Mouse (Mus musculus) adrenal gland, postnatal 10 days (tissue): ENCODE data around the gene Gna14. TPM values are rescaled to one million over a fixed set of nuclear protein-coding genes. Genes with fewer than 3 reads are reported as not detected.

ENCODE experiments used
- DNase-seq: peaks from one replicate; pipeline ENCODE4 v3.0.0; 2021; ENCODE audit warnings: mixed read lengths
- long read RNA-seq, 2 experiments: library from polyadenylated mRNA; stranded (forward); transcript quantifications; one replicate each; pipeline ENCODE4 v2.0.0; 2021
- total RNA-seq, 2 experiments: library from RNA; stranded (reverse); gene quantifications; 2 replicates each; pipeline ENCODE4 v1.2.3; 2021

Gna14 gene
- total RNA-seq, result 10 to 100 TPM; 17.6 to 29.1 TPM
- long read RNA-seq, experiment 1, transcript Gna14-201 (7 exons, 3,290 nt), result major isoform, 45 of 48 reads
- long read RNA-seq, experiment 1, partial matches to known transcripts, result 2 of 48 reads
- long read RNA-seq, experiment 1, other reads (novel, unspliced or antisense), result 1 of 48 reads
- long read RNA-seq, experiment 2, transcript Gna14-201 (7 exons, 3,290 nt), result major isoform, 25 of 29 reads
- long read RNA-seq, experiment 2, partial matches to known transcripts, result 3 of 29 reads
- long read RNA-seq, experiment 2, other reads (novel, unspliced or antisense), result 1 of 29 reads

DNA sequence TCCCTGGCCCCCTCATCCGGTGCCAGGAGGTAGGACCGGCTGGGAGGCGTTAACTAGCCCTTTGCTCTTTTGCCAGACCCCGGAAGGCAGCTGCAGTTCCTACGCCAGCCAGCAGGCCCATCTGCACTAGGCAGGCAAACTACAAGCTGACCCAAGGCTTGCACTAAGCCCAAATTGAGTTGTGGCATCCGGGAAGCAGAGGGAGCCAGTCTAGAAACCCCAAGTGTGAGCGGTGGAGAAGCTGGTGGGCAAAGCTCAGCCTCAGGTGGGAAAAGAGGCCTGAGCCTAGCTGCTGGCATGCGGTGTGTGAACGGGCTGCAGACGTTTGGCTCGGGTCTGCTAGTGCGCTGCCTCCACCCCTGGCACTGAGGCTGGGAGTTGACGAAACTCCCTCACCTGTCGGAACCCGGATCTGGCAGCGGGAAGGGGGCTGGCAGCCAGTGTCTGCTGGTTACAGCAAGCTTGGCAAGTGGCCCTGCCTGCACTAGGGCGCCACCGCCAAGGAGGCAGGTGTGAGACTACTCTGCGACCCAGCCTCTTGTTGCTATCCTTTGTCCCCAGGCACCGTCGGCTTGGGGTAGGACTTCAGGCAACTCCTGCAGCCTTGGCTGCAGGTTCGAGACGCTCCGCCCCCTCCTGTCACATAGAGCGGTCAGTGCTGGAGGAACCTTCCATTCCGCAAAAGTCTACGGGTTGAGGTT lies at the start of gene Gna14:
Gene Gna14 (plus strand): TSS at position 232 of the 701 bp plus-strand sequence.
- DNase-seq, result peak; percentile 82

GRCm38 (mm10) chr19:16386514-16386913 lies 49.0 kb upstream of the Gna14 start:
- DNase-seq, result peak; percentile 32

GRCm38 (mm10) chr19:16390192-16390795 lies 45.3 kb upstream of the Gna14 start:
- DNase-seq, result no peak

GRCm38 (mm10) chr19:16394381-16394780 lies 41.2 kb upstream of the Gna14 start:
- DNase-seq, result no peak

DNA sequence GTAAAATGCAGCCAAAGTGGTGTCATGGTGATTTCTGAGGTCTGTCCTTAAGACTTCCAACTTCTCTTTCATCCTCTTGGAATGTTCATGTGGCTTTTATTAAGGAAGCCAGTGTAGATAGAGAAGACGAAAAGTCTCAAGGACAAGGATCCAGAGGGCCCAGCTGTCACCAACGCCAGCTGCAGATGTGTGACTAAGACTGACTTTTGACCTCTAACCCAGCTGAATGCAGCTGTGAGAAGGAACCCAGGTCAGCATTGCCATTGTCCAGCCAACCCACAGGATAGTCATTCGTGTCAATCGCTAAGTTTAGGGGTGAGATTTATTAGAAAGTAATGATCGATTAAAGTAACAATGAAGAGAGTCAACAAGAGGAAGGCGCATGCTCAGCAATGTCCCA lies 32.5 kb upstream of the Gna14 start:
- DNase-seq, result no peak

DNA sequence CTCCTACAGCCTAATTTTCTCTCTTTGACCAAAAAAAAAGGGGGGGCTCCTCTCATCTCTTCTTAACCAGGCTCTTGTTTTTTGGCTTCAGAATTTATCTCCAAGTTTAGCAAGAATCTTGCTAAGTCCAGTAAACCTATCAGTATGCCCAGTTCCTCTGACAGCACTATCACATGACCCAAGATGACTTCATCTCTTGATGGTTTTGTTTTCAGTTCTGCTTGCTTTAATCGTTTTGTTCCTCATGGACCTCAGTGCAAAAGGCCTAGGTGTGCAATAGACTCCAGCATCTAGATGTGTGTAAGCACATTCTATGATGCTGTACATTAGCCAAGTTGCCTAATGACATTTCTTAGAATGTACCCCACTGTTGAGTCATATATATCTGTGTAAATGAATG lies 27.8 kb upstream of the Gna14 start:
- DNase-seq, result no peak

GRCm38 (mm10) chr19:16411302-16411701 lies 24.3 kb upstream of the Gna14 start:
- no peak for DNase-seq

DNA sequence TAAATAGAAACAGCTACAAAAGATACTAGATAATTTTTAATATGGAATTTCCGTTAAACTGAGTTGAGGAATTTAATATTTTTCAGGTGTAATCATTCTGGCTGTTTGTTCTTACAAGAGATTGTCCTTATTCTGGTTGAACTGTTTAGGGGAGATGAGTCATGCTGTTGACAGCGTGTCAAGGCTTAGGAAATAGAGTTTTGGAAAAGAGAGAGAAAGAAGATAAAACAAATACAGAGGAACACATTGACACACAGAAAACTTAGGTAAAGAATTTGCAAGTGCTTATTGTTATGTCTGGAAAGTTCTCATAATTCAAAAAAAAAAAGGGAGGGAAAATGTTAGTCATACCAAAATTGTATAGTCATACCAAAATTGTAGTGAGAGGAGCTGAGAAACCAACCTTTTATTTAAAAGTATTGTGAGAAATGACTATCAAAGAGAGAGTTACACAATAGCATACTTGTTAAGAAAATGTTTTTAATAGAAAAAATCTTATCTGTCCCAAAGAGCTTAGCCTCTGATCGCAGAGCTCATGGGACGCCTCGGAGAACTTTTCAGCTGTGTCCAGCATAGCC lies 17.4 kb upstream of the Gna14 start:
- no peak for DNase-seq

GRCm38 (mm10) chr19:16425596-16425995 lies 10.0 kb upstream of the Gna14 start:
- peak; percentile 55 for DNase-seq

GRCm38 (mm10) chr19:16431368-16431767 lies 4.2 kb upstream of the Gna14 start:
- DNase-seq, result no peak

DNA sequence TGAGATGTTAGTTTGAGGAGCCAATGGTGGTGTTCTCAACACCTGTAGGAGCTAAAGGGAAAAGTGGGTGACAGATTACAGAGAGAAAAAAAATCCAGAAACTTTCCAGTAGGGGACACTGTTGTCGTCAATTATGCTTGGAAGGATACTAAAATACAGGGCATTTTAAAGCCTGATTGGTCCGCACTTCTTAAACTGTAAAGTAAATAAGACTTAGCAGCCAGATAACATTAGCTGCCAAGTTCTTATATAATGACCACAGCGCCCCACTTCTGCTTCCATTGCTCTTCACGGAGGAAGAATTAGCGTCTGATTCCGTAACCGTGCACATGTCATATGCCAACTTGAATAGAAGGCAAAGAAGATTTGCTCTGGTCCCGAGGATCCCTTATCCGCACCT lies 683 bp upstream of the Gna14 start:
- no peak for DNase-seq

DNA sequence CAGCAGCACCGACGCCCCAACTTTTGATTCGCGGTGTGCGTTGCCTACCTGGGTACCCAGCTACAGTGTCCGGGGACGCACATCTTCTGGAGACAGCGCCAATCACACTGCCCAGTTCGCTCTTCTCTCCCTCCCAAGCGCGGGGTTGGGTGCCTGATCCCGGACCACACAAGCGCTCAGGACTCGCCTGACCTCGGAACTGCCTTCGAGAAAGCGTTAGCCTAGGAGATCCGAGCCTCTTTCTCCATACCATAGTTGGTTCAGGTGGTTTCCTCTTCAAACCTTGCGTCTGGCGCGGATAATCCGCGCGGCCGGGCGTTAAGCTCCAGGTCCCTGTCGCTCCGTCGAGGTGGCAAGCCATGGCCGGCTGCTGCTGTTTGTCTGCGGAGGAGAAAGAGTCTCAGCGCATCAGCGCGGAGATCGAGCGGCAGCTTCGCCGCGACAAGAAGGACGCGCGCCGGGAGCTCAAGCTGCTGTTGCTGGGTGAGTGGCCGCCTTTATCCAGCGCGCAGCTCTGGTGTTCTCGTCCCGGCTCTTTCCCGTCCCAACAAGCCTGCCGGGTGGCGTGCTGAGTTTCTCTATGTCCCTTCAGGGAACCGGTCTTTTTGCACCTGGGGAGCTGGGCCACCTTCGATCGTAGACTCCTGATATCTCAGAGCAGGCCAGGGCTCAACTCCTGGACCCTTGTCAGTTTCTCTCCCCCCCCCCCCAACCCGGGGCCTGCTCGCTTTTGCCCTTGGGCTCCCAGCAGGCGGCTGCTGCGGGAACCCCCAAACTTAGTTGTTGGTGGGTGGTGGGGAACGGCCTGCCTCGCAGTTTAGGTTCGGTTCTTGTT lies 990 bp downstream of the Gna14 start:
- peak; percentile 49 for DNase-seq

GRCm38 (mm10) chr19:16437170-16437483 lies 1.6 kb downstream of the Gna14 start:
- DNase-seq, result no peak

DNA sequence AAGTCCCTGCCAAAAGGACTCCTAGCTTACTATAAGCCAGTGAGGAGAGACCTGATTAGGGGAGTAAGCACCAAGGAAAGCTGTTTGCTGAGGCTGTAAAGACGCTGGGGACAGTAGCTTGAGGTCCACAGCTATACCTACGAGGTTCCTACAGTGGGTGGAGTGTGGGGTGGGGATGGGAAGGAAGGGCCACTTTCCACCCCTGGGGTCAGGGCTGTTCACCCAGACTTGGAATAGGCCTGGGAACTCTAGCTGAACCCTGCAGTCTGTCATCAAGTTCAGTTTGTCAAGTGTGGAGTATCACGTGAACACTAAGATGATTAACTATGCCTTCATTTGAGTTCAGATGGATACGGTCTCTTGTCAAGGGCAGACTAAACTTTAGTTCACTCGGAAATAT lies 2.3 kb downstream of the Gna14 start:
- no peak for DNase-seq

- peak; percentile 72 for DNase-seq
Observed at GRCm38 (mm10) chr19:16439278-16439677, 3.7 kb downstream of the Gna14 start.

GRCm38 (mm10) chr19:16439834-16440233 lies 4.3 kb downstream of the Gna14 start:
- DNase-seq, result no peak

GRCm38 (mm10) chr19:16441329-16441728 lies 5.8 kb downstream of the Gna14 start:
- no peak for DNase-seq

DNA sequence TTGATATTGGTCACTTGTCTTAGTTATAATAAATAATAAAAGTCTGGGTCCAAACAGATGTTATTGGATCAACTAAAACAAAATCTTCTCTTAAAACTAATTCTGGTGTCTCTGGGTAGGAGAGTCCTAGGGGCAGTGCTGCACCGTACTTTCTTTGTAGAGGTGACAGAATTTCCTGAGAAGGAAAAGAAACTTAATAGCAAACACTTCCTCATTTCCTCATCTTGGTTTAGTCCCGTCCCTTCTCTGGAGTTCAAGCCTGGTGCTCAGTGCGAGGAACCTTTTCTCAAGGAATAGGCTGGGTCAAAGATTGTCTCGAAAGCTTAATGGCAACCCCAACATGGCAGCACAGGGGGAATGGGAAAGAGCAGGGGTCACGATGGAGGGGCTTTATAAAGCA lies 7.8 kb downstream of the Gna14 start:
- DNase-seq, result no peak

GRCm38 (mm10) chr19:16446612-16447011 lies 11.1 kb downstream of the Gna14 start:
- DNase-seq, result no peak

DNA sequence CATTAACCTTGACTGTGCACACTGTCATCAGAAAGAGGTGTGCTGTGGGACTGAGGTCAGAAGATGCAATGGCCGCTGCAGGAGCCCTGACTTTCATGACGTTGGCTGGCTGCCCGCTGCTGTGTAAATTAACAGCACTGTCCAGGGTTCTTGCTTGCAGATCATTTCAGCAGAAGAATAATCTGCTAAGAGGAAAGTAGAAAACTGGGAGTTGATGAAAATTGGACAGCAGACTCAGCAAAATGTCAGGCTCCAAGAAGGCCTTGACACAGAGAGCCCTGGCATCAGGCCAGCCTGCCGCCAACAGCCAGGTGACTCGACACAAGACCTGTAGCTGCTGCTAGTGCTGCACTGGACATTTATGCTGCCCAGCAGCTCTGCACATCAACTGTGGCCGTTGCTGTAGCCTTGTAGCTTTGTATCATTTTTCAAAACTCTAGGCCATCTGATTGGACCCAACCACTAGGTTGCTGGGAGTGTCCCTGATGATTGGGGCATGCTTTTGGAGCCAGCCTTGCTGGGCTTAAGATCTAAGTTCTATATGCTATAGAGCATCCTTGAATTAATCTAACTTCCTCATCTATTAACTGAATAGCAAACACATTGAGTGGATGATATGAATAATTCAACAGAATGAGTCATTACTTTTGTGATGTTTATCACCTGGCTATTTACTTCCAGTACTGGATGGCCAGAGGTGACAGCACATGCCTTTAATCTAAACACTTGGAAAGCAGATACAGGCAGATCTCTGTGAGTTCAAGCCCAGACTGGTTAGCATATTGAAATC lies 12.5 kb downstream of the Gna14 start:
- DNase-seq, result peak; percentile 76

- DNase-seq, result no peak
Observed at GRCm38 (mm10) chr19:16448796-16449195, 13.2 kb downstream of the Gna14 start.

GRCm38 (mm10) chr19:16450824-16451223 lies 15.3 kb downstream of the Gna14 start:
- no peak for DNase-seq
